Mouse (Mus musculus) cerebellum, adult 11-12 months (tissue): ENCODE results near the gene Ptprm.
A peak's percentile ranks its signal among the peaks of the same experiment; 100 is the strongest.

Source experiments
- DNase-seq: peaks from one replicate; pipeline ENCODE4 v3.0.0; 2022

Gene Ptprm

DNA sequence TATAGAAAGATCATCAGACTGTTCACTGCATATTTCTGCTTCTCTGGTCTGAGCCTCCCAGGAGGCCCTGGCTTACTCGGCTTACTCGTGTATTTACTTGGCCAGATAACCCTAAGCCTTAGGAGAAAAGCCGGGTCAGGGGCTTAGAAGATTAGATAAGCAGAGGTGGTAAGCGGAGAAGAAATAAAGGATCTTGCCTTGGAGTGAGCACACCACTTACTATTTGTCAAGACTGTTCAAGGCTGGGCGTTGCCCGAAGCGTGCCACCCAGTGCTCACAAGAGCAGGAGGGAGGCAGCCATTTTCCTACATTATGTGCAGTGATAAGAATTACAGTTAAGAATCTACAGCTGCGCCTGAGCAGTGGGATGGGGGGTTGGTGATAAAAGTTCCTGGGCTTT lies 646.6 kb downstream of the Ptprm start:
- no peak for DNase-seq

DNA sequence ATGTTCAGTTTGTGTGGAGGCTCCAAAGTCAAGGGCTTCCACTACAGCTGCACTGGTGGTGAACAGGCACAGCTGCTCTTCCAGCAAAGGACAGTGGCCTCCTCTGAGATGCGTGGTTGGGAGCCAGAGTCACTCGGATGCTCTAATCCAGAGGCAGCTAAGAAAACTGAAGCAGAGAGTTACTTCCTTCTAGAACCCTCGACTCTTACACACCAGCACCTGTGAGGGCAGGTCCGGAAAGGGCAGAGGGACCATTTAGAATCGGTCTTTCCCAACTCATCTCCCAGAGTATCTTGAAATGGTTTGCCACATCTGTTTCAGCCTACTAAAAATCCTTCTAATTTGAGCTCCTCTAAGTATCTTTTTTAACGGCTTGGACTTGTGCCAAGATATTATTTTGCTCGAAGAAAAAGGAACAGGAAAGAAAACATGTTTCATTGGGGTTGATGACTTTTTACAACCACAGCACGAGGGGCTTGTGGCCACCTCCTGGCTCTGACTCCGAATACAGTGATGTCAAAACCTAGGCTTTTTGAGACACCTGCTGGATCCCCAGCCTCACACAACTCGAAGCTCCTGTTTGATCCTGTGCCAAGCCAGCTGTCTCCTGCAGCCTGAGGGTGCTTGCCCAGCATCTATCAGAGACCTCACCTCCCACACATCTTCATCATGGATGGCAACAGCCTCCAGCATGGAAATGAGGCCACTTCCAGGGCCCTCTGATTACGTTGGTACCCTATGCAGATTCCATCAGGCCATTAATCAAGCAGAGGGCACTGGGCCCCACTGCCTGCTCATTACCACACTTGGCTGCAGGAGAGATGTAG lies 652.7 kb downstream of the Ptprm start:
- DNase-seq = no peak

DNA sequence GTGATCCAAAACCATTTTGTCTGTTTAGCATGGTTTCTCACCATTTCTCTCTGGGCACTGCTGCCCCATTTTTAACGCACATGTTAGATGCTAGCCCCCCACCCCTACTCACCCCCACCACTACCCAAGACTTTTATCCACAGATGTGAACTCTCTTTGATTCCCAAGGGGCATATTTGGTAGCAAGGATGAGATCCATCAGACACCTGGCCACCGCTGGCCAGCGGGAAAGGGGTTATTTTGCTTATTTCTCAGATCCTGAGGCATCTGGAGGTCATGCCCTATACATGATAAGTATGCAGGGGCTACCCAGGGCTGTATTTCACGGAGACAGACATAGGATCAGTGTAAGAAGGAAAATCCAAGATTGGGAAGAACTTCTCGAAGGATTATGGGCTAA lies 654.4 kb downstream of the Ptprm start:
- DNase-seq = no peak

DNA sequence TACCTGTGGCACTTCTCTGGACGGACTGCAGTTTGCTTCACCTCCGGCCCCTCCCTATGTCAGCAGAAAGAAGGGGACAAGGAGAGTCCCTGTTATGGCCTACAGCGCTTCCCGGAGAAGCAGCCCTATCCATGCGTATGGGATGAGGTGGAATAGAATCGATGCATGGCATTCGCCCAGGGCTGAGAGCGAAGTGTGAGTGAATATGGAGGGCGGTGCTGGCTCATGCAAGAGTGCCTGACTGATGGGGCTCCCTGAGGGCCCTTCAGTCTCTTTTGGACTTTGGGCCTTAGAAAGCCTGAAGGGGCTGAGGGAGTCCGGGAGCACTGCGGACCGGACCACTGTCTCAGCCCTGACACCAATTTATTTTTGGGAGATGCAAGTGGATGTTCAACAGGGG lies 656.6 kb downstream of the Ptprm start:
- no peak for DNase-seq

DNA sequence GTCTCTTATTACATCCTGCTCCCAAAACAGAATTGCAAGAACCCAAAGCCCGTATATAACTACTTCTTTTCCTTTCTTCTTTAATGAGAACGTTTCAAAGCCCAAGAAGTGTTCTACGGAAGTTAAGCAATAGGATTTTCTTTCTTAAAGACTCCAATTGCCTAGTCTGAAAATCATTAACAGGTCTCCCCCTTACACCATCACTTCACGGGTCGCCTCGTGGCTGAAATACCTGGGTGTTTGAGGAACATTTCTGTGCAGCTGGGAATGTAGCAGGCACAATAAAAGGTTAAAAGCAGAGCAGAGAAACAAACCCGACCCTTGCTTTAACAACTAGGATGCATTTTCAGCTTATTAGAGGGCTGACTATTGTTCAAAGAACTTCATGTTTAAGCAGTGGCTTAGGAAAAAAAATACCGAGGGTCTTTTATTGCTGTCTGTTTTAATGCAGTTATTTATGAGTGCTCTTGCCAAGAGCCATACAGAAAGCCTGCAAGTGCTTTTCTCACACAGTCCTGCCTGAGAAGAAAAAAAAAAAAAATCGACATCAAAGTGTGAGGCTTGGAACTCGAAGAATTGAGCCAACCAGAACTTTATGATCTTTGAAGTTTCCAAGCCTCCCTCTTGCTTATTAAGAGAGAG lies 657.6 kb downstream of the Ptprm start:
- no peak for DNase-seq

DNA sequence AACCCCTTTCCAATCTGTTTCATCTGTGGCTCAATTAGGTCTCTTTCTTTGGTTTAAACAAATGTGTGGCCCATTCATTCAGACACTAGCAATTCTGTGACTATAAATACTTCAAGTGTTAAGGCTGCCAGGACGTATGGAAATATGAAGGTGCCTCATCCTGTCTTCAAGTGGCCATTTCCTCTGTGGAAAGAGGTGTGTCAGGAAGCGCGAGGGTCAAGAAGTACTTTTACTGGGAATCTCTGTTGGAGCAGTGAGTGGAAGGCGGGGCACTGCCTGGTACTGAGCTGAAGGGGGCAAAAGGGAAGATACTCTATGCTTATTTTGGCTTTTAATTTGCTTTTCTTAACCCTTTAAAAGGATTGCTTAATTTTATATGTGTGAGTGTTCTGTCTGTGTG lies 659.9 kb downstream of the Ptprm start:
- no peak for DNase-seq

DNA sequence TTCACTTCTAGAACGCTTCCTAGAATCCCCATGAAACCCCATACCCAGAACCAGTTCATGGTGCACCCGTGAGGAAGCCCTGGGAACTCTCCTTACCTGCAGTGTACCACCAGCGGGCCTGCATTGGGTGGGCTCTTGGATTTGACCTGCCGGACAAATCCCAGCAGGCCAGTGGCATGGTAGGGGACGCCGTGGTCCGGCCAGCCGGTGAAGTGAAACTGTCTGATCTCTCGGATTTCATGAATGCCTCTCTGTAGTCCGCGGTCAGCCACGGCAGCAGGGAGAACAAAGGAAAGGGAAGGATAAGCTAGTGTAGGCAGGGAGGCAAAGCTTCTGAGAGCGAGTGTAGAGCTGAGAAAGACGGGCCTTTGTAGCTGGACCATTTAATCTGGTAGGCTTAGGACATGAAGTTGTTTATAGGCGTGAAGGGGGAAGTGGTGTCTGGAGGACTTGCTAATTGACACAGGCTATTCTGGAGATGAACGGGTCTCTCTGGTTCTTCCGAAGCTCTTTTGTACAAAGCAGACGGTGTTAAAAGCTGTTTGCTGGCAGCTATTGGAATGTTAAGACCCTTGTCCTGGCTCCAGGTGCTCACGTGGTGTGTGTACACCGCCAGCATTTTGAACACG lies 660.5 kb downstream of the Ptprm start:
- no peak for DNase-seq

DNA sequence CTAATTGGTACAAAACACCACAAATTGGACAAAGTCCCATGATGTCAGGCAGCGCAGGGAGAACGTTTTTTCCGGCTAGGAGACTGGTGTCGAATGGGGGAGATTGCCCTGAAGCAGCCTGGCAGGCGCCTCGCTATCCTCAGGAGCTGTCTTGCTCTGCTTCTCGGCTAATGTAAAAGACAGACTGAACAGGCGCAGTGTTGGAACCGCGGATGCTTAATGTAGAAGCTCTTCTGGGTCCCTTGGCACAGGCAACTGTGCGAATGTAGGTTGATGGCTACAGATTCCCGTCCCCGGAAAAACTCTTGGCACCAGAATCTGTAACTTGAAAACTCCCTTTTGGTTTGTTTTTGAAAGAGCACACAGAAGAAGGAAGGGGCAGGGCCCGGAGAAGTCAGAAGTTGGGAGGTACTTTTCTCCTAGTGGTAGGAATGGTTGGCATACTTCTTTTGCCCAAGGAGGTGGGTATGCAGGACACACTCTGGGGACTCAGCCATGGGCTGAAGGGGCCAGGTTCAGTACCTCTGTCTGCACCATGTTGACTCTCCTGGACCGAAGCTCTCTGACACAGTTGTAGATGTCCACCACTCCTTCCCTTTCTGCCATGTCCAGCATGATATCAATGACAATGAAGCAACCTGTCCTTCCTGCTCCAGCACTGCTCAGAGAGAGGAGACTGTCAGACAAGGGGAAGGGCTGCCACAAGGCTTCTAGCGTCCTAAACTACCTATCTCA lies 661.1 kb downstream of the Ptprm start:
- no peak for DNase-seq

DNA sequence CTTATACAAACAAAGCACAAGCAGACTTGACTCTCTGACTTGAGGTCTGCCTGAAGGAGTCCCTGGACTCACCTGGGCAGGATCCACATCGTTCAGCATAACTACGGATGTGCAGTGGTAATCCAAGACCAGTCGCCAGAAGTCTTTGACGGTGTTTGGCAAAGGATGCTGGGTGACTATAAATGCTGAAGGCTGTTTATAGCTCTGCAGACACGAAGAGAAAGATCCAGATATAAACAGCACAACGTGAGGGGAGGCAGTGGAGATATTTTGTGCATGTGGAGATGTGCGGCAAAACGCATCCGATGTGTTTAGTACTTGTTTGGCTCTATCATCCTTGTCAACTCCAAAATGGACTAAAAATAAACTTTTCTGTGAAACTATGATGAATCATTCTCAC lies 666.1 kb downstream of the Ptprm start:
- no peak for DNase-seq

DNA sequence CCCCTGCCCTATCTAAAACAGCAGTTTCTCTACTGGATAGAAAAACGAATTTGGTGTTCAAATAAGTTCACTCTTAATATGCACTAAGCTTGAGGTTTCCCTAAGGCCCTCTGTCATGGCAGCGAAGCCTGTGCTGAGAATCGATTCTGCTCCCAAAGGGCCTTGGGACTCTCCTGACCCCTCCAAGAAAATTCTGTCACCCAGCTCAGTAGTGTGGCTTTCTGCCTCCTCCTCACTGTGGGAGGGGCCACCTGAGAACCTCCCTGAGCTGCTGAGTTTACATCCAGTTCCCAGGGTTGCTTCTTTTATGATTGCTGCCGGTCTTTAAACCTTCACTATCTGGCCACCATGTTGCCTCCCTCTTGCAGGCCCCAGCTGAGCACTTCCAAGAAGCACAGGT lies 666.7 kb downstream of the Ptprm start:
- no peak for DNase-seq

DNA sequence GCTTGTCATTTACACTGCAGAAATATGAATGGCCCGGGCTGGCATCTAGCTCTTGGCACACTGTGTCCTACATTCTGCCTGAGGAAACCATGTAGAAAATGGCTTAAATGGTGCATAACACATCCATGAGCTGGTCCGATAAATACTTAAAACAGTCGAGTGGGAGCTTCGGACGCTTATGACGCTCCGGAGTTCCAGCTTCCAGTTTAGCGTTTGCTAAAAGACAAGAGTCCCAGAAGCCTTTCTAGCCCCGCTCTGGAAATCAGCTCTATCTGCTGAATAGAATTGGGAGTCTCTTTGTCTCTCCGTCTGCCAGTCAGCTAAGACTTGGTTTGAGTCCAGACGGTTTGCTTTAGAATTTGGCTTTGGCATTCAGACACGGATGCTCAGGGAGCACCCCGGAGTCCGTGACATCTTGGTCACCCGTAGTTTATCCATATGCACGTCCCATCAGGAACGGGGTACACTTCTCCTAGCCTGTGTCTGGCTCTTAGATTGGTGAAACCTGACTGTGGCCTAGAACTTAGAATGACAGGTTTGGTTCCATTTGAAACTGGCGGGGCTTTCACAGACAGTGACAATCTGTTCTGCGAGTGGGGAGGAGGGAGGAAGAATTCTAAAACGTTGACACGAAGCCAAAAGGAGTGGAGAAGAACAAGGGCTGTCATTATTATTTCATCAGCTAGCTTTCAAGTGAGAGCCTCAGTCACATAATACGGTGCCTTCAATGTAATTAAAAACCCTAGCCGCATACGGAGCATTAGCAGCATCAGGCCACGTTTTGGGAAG lies 667.4 kb downstream of the Ptprm start:
- peak; percentile 29 for DNase-seq

DNA sequence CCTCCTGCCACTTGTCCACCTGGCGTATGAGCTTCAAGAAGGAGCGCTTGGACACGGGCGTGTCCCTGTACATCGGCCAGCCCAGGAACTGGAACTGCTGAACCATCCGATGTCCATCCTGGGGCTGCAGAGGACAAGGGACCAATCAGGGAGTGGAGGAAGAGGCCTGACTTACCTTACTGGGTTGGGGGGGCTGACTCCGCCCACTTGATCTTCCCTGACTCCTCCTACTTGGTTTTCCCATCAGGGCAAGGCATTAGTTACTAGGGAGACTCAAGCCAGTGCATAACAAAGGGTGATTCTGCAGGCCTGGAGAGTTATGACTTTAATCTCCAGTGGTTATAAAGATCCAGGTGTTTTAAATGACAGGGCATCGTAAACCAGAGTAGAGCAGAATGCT lies 670.8 kb downstream of the Ptprm start:
- DNase-seq = no peak

DNA sequence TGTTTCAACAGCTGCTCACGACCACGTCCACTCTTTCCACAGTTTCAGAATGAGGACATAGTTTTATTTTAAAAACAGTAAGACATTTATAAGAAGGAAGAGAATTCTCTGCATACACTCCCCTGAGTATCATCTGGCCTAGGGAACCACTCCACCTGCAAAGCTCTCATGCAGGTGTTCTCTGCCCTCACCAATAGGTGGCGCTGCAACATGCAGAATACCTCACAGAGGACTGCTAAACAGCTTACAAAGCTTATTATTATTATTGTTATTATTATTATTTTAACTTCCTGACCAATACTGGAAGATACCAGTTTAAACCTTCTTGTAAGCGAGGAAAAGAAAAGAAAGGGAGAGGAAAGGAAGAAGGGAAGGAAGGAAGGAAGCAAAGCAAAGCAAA lies 673.6 kb downstream of the Ptprm start:
- DNase-seq = no peak

DNA sequence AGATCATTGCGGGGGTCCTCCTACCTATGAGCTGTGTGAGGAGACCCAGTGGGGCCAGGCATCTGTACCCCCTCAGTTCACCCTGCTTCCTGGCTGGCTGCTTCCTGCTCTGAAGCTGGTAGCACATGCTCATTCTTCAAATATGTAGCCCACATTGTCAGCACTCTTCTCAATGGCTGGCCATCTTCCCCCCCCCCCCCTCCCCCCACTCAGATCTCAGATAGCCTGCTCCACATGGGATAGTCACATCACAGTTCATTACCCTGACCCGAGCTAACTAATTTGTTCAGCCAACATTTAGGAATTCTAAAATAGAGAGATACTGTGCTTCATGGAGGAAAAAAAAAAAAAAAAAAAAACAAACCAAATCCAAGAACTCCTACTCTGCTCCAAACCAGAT lies 679.6 kb downstream of the Ptprm start:
- no peak for DNase-seq

DNA sequence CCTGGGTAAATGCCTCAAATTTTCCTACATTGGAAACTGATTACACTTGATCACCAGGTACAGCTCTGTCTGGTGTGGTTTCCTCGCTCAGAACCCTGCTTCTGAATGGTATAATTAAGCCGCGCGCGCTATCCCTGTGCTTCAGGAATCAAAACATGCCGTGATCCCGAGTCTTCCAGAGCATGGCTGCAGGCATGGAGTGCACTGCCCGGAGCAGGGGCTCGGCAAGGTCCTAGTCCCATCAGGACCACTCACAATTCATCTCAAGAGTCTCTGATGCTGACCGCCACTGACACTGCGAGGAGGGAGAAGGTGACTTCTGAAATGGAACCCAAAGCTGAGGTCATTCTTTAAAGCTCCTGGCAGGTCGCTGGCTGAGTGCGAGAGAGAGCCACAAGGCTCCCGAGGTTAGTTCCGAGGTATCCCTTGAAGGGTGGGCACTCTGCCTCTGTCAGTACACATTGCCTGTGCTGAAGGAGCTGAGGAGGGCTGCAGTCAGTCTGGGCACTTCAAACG lies 682.5 kb downstream of the Ptprm start:
- no peak for DNase-seq

DNA sequence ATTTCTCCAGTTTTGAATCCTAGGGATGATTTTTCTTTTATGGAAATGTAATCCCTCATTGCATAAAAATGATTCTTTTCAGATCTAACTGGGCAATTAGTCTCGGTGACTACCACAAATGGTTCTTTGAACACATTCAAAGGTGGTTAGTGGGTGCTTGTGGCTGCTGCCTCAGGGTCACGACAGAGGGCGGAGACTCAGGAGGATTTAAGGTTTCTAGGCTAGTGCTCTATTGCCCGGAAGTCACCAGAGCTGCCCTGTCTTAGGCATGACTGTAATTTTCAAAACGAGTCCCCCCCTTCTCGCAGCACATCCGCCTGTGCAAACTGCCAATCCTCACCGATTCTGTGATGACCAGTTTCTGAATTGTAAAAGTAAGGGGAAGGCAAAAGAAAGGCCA lies 683.0 kb downstream of the Ptprm start:
- DNase-seq = no peak

DNA sequence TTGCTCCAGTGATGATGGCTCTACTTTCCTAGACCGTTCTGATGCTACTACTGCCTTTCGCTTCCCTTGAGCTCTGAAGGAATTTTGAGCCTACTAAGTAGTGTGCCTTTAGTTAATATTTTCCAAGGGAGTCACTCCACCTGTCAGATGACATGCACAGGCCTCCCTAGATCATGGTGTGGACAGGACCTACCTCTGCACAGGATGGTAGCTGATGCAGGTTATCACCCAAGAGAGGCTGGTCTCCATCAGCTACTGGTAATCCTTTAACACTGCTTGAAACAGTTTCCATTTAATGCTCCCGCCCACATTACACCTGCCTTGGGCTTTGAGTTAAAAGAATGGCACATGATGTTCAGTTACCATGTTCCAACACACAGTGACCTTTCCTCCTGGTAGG lies 688.5 kb downstream of the Ptprm start:
- DNase-seq = no peak

DNA sequence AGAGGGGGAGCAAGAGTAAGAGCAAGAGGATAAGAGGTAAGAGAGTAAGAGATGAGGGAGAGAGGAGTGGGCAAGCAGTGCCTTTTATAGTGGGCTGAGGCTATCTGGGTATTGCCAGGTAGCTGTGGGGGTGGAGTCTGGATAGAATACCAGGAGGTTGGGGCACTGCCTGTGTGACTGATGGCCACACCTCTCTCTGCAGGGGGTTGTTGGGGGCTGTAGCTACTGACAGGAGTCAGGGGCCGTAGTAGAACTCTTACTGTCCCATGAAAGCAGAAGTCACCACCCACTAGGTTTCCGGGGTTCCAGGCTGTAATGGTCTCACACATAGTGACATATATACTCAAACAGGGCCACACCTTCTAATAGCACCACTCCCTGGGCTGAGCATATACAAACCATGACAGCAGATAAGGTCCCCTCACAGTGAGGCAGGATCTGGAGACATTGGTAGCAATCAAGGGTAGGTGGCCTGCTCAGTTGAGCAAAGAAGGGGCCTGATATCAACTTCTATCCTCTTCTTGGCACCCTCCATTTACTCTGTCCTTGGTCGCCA lies 689.0 kb downstream of the Ptprm start:
- no peak for DNase-seq

DNA sequence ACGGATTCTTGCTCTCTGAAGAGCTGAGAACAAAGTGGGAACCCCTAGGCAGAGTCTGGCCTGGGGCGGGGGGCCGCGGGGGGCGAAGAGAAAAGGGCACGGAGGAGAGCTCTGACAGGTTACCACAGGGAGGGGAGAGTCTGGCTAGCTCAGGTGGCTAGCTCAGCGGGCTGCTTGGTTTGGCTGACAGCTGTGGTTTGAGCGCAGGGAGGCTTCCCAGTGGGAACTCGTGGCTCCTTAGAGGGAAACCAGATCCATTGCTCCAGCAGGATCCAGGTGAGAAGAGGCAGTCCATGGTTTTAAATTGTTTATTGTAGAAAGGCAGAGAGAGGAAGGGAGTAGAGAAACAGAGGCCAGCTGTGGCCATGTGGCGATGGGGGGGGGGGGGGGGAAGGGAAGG lies 689.5 kb downstream of the Ptprm start:
- DNase-seq = no peak

DNA sequence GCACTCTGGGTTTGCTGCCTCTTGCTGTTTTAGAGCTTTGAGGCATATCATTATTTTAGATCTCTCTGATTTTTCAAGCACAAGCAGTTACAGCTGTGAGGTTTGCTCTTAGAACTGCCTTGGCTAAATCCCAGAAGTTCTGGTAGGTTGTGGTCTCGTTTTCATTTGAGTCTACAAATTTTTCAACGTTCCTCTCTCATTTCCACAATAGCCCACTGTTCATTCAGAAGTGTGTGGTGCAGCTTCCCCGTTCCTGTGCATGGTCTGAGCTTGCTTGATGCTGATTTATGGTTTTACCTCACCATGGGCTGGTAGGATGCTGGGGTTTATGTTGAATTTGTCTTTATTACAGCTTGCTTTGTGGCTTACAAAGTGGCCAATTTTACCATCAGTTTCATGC lies 695.0 kb downstream of the Ptprm start:
- no peak for DNase-seq

DNA sequence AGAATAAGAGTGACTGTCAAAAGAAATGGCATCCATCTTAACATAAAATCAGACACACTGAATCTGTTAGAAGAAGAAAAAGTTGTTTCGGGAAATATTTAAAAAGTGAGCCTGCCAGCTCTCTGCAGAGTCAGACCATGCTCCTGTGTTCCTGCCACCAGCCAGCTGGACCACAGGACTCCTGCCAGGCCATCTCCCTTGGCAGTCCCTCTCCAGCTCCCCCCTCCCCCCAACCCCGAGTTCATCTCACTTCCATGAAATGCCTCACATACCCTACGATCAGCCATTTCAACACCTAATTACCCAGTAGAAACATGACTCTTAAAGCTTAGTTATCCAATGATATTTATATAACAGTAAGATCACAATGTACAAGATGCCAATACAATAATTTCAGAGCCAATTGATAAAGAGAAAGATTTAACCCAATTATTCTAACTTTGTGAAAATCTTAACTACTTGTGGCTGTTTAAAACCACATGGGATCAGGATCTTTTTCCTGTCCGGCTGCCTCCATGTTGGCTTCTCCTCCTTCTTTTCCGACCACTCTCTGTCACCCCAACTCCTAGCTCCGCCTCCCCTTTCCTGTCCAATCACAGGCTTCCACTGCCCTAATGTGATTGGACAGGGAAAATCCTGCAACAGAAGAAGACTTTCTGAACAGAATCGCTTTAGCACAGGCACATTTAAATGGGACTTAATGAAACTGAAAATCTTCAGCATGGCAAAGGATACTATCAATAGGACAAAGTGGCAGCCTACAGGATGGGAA lies 716.1 kb downstream of the Ptprm start:
- DNase-seq = no peak
